Mouse (Mus musculus) MEL (cell line): ENCODE data around the gene Polrmt. TPM values are rescaled to one million over a fixed set of nuclear protein-coding genes. Genes with fewer than 3 reads are reported as not detected.

Experiments
- DNase-seq: peaks from one replicate; pipeline ENCODE4 v3.0.0; 2011; ENCODE audit warnings: low read depth, low spot score
- H3K27ac ChIP-seq: 2 replicates; pipeline ENCODE4 v1.5.1; 2012; ENCODE audit warnings: low read depth, mild to moderate bottlenecking, control low read depth, low read length, moderate library complexity; ENCODE audit not compliant: control insufficient read depth
- H3K27me3 ChIP-seq, 2 experiments: fragments of 150-350 bp in 1 of 2; sonication (generic) in 1 of 2; 2 replicates each; pipeline ENCODE4 v1.6.1; 2012; ENCODE audit warnings: low read length in 2 of 2, mild to moderate bottlenecking in 2 of 2, improper control_type of control experiment in 1 of 2, moderate library complexity in 1 of 2; ENCODE audit not compliant: insufficient read depth in 2 of 2, control insufficient read depth in 1 of 2
- H3K36me3 ChIP-seq, 2 experiments: 2 replicates each; pipeline ENCODE4 v1.6.1; 2012 to 2014; ENCODE audit warnings: low read length in 2 of 2, improper control_type of control experiment in 1 of 2, inconsistent platforms in 1 of 2, mild to moderate bottlenecking in 1 of 2; ENCODE audit not compliant: insufficient read depth in 2 of 2, control insufficient read depth in 1 of 2
- H3K4me1 ChIP-seq, 2 experiments: fragments of 150-350 bp in 1 of 2; sonication (generic) in 1 of 2; 2 replicates each; pipeline ENCODE4 v1.6.1; 2012; ENCODE audit warnings: low read length in 2 of 2, improper control_type of control experiment in 1 of 2, mild to moderate bottlenecking in 1 of 2; ENCODE audit not compliant: insufficient read depth in 2 of 2, control insufficient read depth in 1 of 2
- H3K4me3 ChIP-seq, 2 experiments: fragments of 150-350 bp in 1 of 2; sonication (generic) in 1 of 2; 2 replicates each; pipeline ENCODE4 v1.5.1; 2012; ENCODE audit warnings: low read depth in 2 of 2, low read length in 2 of 2, mild to moderate bottlenecking in 2 of 2, moderate library complexity in 2 of 2, control low read depth in 1 of 2, improper control_type of control experiment in 1 of 2; ENCODE audit not compliant: control insufficient read depth in 1 of 2, insufficient read depth in 1 of 2
- H3K79me2 ChIP-seq: 2 replicates; pipeline ENCODE4 v1.6.1; 2012; ENCODE audit warnings: mild to moderate bottlenecking, low read length, moderate library complexity; ENCODE audit not compliant: control insufficient read depth, poor library complexity, insufficient read depth
- H3K9ac ChIP-seq: 2 replicates; pipeline ENCODE4 v1.6.1; 2012; ENCODE audit warnings: low read depth, mild to moderate bottlenecking, control low read depth, low read length, moderate library complexity; ENCODE audit not compliant: control insufficient read depth, poor library complexity, severe bottlenecking
- H3K9me3 ChIP-seq: fragments of 150-350 bp; sonication (generic); replicated peaks from 2 replicates; pipeline ENCODE4 v1.6.1; 2012; ENCODE audit warnings: mild to moderate bottlenecking, low read length, improper control_type of control experiment, moderate library complexity; ENCODE audit not compliant: insufficient read depth
- BHLHE40 ChIP-seq: IDR thresholded peaks from 2 replicates; pipeline ENCODE4 v1.6.1; 2012; ENCODE audit warnings: low read depth, mild to moderate bottlenecking, inconsistent platforms, low read length, improper control_type of control experiment, borderline replicate concordance
- CHD1 ChIP-seq: IDR thresholded peaks from 2 replicates; pipeline ENCODE4 v1.6.1; 2012; ENCODE audit warnings: low read depth, mild to moderate bottlenecking, inconsistent platforms, low read length, improper control_type of control experiment
- CTCF ChIP-seq, 3 experiments: IDR thresholded peaks in 2 of 3; conservative IDR thresholded peaks in 1 of 3; 2 replicates each; pipeline ENCODE4 v1.5.1; 2011 to 2012; ENCODE audit warnings: low read length in 3 of 3, low read depth in 2 of 3, mild to moderate bottlenecking in 2 of 3, improper control_type of control experiment in 1 of 3, inconsistent platforms in 1 of 3, mixed read lengths in 1 of 3, moderate library complexity in 1 of 3; ENCODE audit not compliant: control insufficient read depth in 1 of 3, insufficient read depth in 1 of 3, poor library complexity in 1 of 3, severe bottlenecking in 1 of 3
- E2F4 ChIP-seq: IDR thresholded peaks from 2 replicates; pipeline ENCODE4 v1.6.1; 2011; ENCODE audit warnings: low read depth, low read length, improper control_type of control experiment, borderline replicate concordance
- ETS1 ChIP-seq: IDR thresholded peaks from 2 replicates; pipeline ENCODE4 v1.6.1; 2012; ENCODE audit warnings: low read depth, mild to moderate bottlenecking, inconsistent platforms, low read length, improper control_type of control experiment, moderate library complexity
- HCFC1 ChIP-seq: IDR thresholded peaks from 2 replicates; pipeline ENCODE4 v1.6.1; 2012; ENCODE audit warnings: low read depth, mild to moderate bottlenecking, inconsistent platforms, low read length, improper control_type of control experiment, moderate library complexity
- JUND ChIP-seq: IDR thresholded peaks from 2 replicates; pipeline ENCODE4 v1.6.1; 2011; ENCODE audit warnings: low read depth, mild to moderate bottlenecking, improper control_type of control experiment, low read length
- KAT2A ChIP-seq: conservative IDR thresholded peaks from 2 replicates; pipeline ENCODE4 v1.6.1; 2012; ENCODE audit warnings: low read depth, low read length, improper control_type of control experiment, inconsistent platforms
- MXI1 ChIP-seq: IDR thresholded peaks from 2 replicates; pipeline ENCODE4 v1.6.1; 2011; ENCODE audit warnings: mild to moderate bottlenecking, low read depth, low read length, improper control_type of control experiment
- MYB ChIP-seq: IDR thresholded peaks from 2 replicates; pipeline ENCODE4 v1.6.1; 2011; ENCODE audit warnings: mild to moderate bottlenecking, low read depth, low read length, improper control_type of control experiment
- MYC ChIP-seq: IDR thresholded peaks from 2 replicates; pipeline ENCODE4 v1.6.1; 2011; ENCODE audit warnings: low read depth, mild to moderate bottlenecking, low read length, improper control_type of control experiment, moderate library complexity
- NELFE ChIP-seq: IDR thresholded peaks from 2 replicates; pipeline ENCODE4 v1.6.1; 2011; ENCODE audit warnings: low read depth, low read length, improper control_type of control experiment
- NRF1 ChIP-seq: IDR thresholded peaks from 2 replicates; pipeline ENCODE4 v1.6.1; 2014; ENCODE audit warnings: low read depth, mild to moderate bottlenecking, inconsistent platforms, low read length, improper control_type of control experiment, moderate library complexity; ENCODE audit not compliant: poor library complexity, insufficient read depth, severe bottlenecking
- POLR2A ChIP-seq, 2 experiments: IDR thresholded peaks; 2 replicates each; pipeline ENCODE4 v1.6.1; 2011 to 2012; ENCODE audit warnings: low read length in 2 of 2, mild to moderate bottlenecking in 2 of 2, control low read depth in 1 of 2, improper control_type of control experiment in 1 of 2, low read depth in 1 of 2, moderate library complexity in 1 of 2; ENCODE audit not compliant: control insufficient read depth in 1 of 2, insufficient read depth in 1 of 2, poor library complexity in 1 of 2
- POLR2AphosphoS2 ChIP-seq: IDR thresholded peaks from 2 replicates; pipeline ENCODE4 v1.6.1; 2011; ENCODE audit warnings: low read length, improper control_type of control experiment
- RAD21 ChIP-seq: IDR thresholded peaks from 2 replicates; pipeline ENCODE4 v1.6.1; 2011; ENCODE audit warnings: mild to moderate bottlenecking, low read depth, low read length, improper control_type of control experiment
- RCOR1 ChIP-seq: IDR thresholded peaks from 2 replicates; pipeline ENCODE4 v1.6.1; 2012; ENCODE audit warnings: low read depth, mild to moderate bottlenecking, inconsistent platforms, low read length, improper control_type of control experiment
- SIN3A ChIP-seq: IDR thresholded peaks from 2 replicates; pipeline ENCODE4 v1.6.1; 2012; ENCODE audit warnings: low read length, improper control_type of control experiment, inconsistent platforms
- TAL1 ChIP-seq: IDR thresholded peaks from 2 replicates; pipeline ENCODE4 v1.6.1; 2012; ENCODE audit warnings: mild to moderate bottlenecking, inconsistent platforms, low read length, moderate library complexity, mixed read lengths
- TBP ChIP-seq: IDR thresholded peaks from 2 replicates; pipeline ENCODE4 v1.8.0; 2011; ENCODE audit warnings: low read depth, low read length, improper control_type of control experiment
- UBTF ChIP-seq: IDR thresholded peaks from 2 replicates; pipeline ENCODE4 v1.6.1; 2012; ENCODE audit warnings: low read depth, mild to moderate bottlenecking, inconsistent platforms, low read length, improper control_type of control experiment, moderate library complexity, borderline replicate concordance; ENCODE audit not compliant: insufficient read depth
- USF1 ChIP-seq: IDR thresholded peaks from 2 replicates; pipeline ENCODE4 v1.6.1; 2014; ENCODE audit warnings: low read depth, mild to moderate bottlenecking, inconsistent platforms, low read length, improper control_type of control experiment, moderate library complexity
- USF2 ChIP-seq, 2 experiments: IDR thresholded peaks; 2 replicates each; pipeline ENCODE4 v1.6.1; 2011 to 2012; ENCODE audit warnings: improper control_type of control experiment in 2 of 2, low read length in 2 of 2, borderline replicate concordance in 1 of 2, inconsistent platforms in 1 of 2, low read depth in 1 of 2, mild to moderate bottlenecking in 1 of 2; ENCODE audit not compliant: insufficient read depth in 1 of 2
- ZC3H11A ChIP-seq: IDR thresholded peaks from 2 replicates; pipeline ENCODE4 v1.6.1; 2012; ENCODE audit warnings: low read depth, mild to moderate bottlenecking, inconsistent platforms, low read length, improper control_type of control experiment
- ZMIZ1 ChIP-seq: IDR thresholded peaks from 2 replicates; pipeline ENCODE4 v1.6.1; 2012; ENCODE audit warnings: low read depth, mild to moderate bottlenecking, inconsistent platforms, low read length, improper control_type of control experiment, moderate library complexity
- polyA plus RNA-seq, 2 experiments: library from polyadenylated mRNA; stranded (reverse) in 1 of 2; unstranded in 1 of 2; fragments of >175 nt in 1 of 2; fragments of >200 nt in 1 of 2; gene quantifications; 2 replicates each; pipeline versions ENCODE4 v1.2.1 to v1.2.4; 2012; ENCODE audit warnings: low replicate concordance in 2 of 2, low read depth in 1 of 2; ENCODE audit not compliant: insufficient read length in 2 of 2, insufficient read depth in 1 of 2, missing spikeins in 1 of 2
- total RNA-seq: library from RNA; depleted of rRNA; stranded (reverse); fragments of 300-350 nt; gene quantifications from 2 replicates; pipeline ENCODE4 v1.2.3, GENCODE M21; 2012

Gene Polrmt
- total and polyA plus RNA-seq, 3 experiments = 35.7 to 66.9 TPM; not detected in 1

- H3K27ac ChIP-seq = no peak overlapping the region
- H3K4me1 ChIP-seq = no peaks in the 10 kb centered on the region
- H3K4me3 ChIP-seq = no peak overlapping the region
- no peak for DNase-seq
- H3K27me3 ChIP-seq = peaks cover 0 to 2% of the 10 kb centered on the region in 2 experiments; a peak in 2 of 4 replicates
- TF ChIP-seq NRF1 (no peak), KAT2A (no peak), ZC3H11A (no peak), USF1 (no peak), TBP (no peak)
- H3K9me3 ChIP-seq = no peaks in the 10 kb centered on the region
- H3K36me3 ChIP-seq = no peaks in the 10 kb centered on the region
- H3K79me2 ChIP-seq = no peaks in the 10 kb centered on the region
- H3K9ac ChIP-seq = no peak overlapping the region
These were observed 25.3 kb downstream of the Polrmt start for GRCm38 (mm10) chr10:79721089-79721488.

- peaks cover 0 to 2% of the 10 kb centered on the region in 2 experiments; a peak in 2 of 4 replicates for H3K27me3 ChIP-seq
- no peak overlapping the region for H3K4me3 ChIP-seq
- peaks cover 0 to 3% of the 10 kb centered on the region in 2 experiments; a peak in 2 of 4 replicates for H3K4me1 ChIP-seq
- TF ChIP-seq CTCF (IDR thresholded peaks at IDR 0.05 in 2 of 3, conservative IDR thresholded peaks at IDR 0.05 in 1 of 3; ENCODE audit: control insufficient read depth in 1 of 3, insufficient read depth in 1 of 3, low read depth in 2 of 3, low read length in 3 of 3, poor library complexity in 1 of 3, severe bottlenecking in 1 of 3) (no peak), HCFC1 (no peak), MXI1 (peak; percentile 84), E2F4 (no peak), SIN3A (peak; percentile 95)
- H3K36me3 ChIP-seq = peaks cover 0 to 2% of the 10 kb centered on the region in 2 experiments; a peak in 2 of 4 replicates
- peak; percentile 89 for DNase-seq
- no peak overlapping the region for H3K27ac ChIP-seq
- no peaks in the 10 kb centered on the region for H3K79me2 ChIP-seq
- H3K9me3 ChIP-seq = no peaks in the 10 kb centered on the region
- no peak overlapping the region for H3K9ac ChIP-seq
These were observed 28.6 kb downstream of the Polrmt start for GRCm38 (mm10) chr10:79717640-79718357.

GRCm38 (mm10) chr10:79716988-79717355, 29.4 kb downstream of the Polrmt start:
- Histone ChIP-seq H3K27me3 (peaks cover 0 to 2% of the 10 kb centered on the region in 2 experiments; a peak in 2 of 4 replicates), H3K36me3 (peaks cover 0 to 6% of the 10 kb centered on the region in 2 experiments; a peak in 2 of 4 replicates), H3K9me3 (no peaks in the 10 kb centered on the region), H3K4me1 (peaks cover 0 to 8% of the 10 kb centered on the region in 2 experiments; a peak in 2 of 4 replicates), H3K9ac (peak overlapping the region; percentile 56), H3K27ac (no peak overlapping the region), H3K4me3 (peak overlapping the region; percentile 54 to 63; a peak in 3 of 4 replicates), H3K79me2 (no peaks in the 10 kb centered on the region)
- TF ChIP-seq ETS1 = no peak
- TF ChIP-seq JUND = no peak
- no peak for TF ChIP-seq HCFC1
- no peak for TF ChIP-seq USF2 (IDR thresholded peaks at IDR 0.05; ENCODE audit: borderline replicate concordance in 1 of 2, insufficient read depth in 1 of 2, low read depth in 1 of 2, low read length in 2 of 2)
- TF ChIP-seq TBP = no peak
- TF ChIP-seq MYB = no peak
- TF ChIP-seq POLR2AphosphoS2 = no peak
- TF ChIP-seq BHLHE40 = no peak
- TF ChIP-seq ZMIZ1 = no peak
- no peak for TF ChIP-seq NELFE
- TF ChIP-seq TAL1 = no peak
- no peak for TF ChIP-seq KAT2A
- TF ChIP-seq RAD21 = no peak
- no peak for TF ChIP-seq RCOR1
- no peak for TF ChIP-seq MYC
- no peak for TF ChIP-seq POLR2A (IDR thresholded peaks at IDR 0.05; ENCODE audit: control insufficient read depth in 1 of 2, insufficient read depth in 1 of 2, low read depth in 1 of 2, low read length in 2 of 2, poor library complexity in 1 of 2)
- TF ChIP-seq UBTF = no peak
- no peak for TF ChIP-seq USF1
- TF ChIP-seq CHD1 = no peak
- peak; percentile 48 for DNase-seq
